Mouse (Mus musculus) heart, adult 2 months (tissue): Measurements from ENCODE around the gene 6330409D20Rik.

Experiments
- CTCF ChIP-seq: fragments of 200-600 bp; IDR thresholded peaks from 2 replicates; pipeline ENCODE4 v1.8.1; 2022; ENCODE audit warnings: antibody characterized with exemption, mild to moderate bottlenecking, moderate library complexity
- POLR2A ChIP-seq: fragments of 200-500 bp; IDR thresholded peaks from 2 replicates; pipeline ENCODE4 v1.6.1; 2011; ENCODE audit warnings: mild to moderate bottlenecking, low read depth, low read length, control low read depth; ENCODE audit not compliant: insufficient read depth

DNA sequence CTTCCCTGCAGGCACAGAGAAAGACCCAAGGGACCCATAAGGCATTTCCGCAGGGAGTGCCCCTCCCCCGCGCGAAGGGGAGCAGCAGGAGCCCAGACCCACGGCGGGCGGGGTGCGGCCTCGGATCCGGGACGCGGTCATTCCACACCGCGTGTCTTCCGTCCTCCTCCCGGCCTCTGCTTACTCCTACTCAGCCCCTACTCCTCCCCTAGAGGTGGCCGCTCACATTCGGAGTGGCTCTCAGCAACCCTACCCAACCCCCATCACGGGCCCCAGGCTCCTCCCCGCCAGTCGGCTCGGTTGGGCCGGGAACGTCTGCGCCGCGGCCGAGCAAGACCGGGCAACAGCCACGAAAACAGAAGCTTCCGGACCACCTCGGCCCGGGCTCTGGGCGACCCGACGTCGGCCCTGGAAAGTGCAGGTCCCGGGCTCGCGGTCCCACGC lies 28.7 kb downstream of the 6330409D20Rik start:
- TF ChIP-seq CTCF (no peak), POLR2A (no peak)
